Mouse (Mus musculus) bone marrow, adult 2 months (tissue): ENCODE results near the gene Lsm2.

Experiments
- CTCF ChIP-seq: fragments of 200-500 bp; IDR thresholded peaks from 2 replicates; pipeline ENCODE4 v1.5.1; 2011; ENCODE audit warnings: low read length, control low read depth; ENCODE audit not compliant: control insufficient read depth, insufficient read depth
- POLR2A ChIP-seq: fragments of 200-500 bp; IDR thresholded peaks from 2 replicates; pipeline ENCODE4 v1.6.1; 2011; ENCODE audit warnings: low read depth, mild to moderate bottlenecking, control low read depth, low read length, borderline replicate concordance; ENCODE audit not compliant: control insufficient read depth

DNA sequence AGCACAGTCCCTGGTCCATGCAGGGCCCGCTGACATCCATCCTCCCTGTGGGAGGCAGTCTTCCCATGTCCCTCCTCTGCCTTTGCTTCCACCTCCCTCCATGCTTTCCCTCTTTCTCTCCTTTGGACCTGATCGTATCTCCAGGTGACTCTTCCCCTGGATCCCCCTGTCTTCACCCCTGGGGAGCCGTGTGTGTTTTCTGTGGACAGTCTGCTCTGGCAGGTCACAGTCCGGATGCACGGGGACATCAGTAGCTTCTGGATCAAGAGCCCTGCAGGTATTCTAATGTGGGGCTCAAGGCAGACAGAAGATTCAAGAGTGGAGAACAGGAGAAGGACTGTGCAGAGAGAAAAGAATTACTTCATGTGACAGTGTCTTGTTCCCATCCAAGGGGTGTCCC, 41.6 kb downstream of the Lsm2 start:
- TF ChIP-seq CTCF (no peak), POLR2A (no peak)
